Mouse (Mus musculus) megakaryocyte, embryonic 14.5 days (primary cell): ENCODE results near the gene Schip1.

Experiments used
- FLI1 ChIP-seq: IDR thresholded peaks from 2 replicates; pipeline ENCODE4 v1.6.1; 2012; ENCODE audit warnings: low read length, inconsistent platforms, mixed read lengths
- GATA1 ChIP-seq: IDR thresholded peaks from 3 replicates; pipeline ENCODE4 v1.6.1; 2012; ENCODE audit warnings: mixed read lengths, low read length, inconsistent platforms, borderline replicate concordance

GRCm38 (mm10) chr3:68630821-68631220 is 566.2 kb downstream of the Schip1 start:
- no peak for TF ChIP-seq GATA1
- TF ChIP-seq FLI1 = no peak
